Mouse (Mus musculus) stomach, embryonic 14.5 days (tissue): ENCODE data around the gene Abhd14a. TPM values are rescaled to one million over a fixed set of nuclear protein-coding genes. Genes with fewer than 3 reads are reported as not detected.
A peak's percentile ranks its signal among the peaks of the same experiment; 100 is the strongest.

Experiments
- ATAC-seq: fragments of 200-750 bp; cut with Nextera tagmentation; 2 replicates; pipeline ENCODE4 v1.8.0; 2017; ENCODE audit warnings: low read depth, moderate TSS enrichment; ENCODE audit not compliant: insufficient number of reproducible peaks, insufficient read depth, low FRiP score
- H3K27ac ChIP-seq: fragments of 300-500 bp; sonication (generic); 2 replicates; pipeline ENCODE4 v1.5.1; 2014; ENCODE audit warnings: mild to moderate bottlenecking, low read length, moderate library complexity, mixed read lengths
- H3K27me3 ChIP-seq: fragments of 300-500 bp; sonication (generic); 2 replicates; pipeline ENCODE4 v1.6.1; 2014; ENCODE audit warnings: low read length, control low read depth, mixed read lengths; ENCODE audit not compliant: control insufficient read depth, insufficient read depth
- H3K36me3 ChIP-seq: fragments of 300-500 bp; sonication (generic); 2 replicates; pipeline ENCODE4 v1.6.1; 2014; ENCODE audit warnings: mild to moderate bottlenecking, control low read depth, low read length, moderate library complexity, mixed read lengths; ENCODE audit not compliant: control insufficient read depth, insufficient read depth
- H3K4me1 ChIP-seq: fragments of 300-500 bp; sonication (generic); 2 replicates; pipeline ENCODE4 v1.6.1; 2014; ENCODE audit warnings: low read length, control low read depth, mixed read lengths; ENCODE audit not compliant: control insufficient read depth, insufficient read depth
- H3K4me2 ChIP-seq: fragments of 300-500 bp; sonication (generic); replicated peaks from 2 replicates; pipeline ENCODE4 v1.6.1; 2014; ENCODE audit warnings: low read depth, low read length, control low read depth
- H3K4me3 ChIP-seq: fragments of 300-500 bp; sonication (generic); 2 replicates; pipeline ENCODE4 v1.5.1; 2014; ENCODE audit warnings: low read depth, low read length, control low read depth
- H3K9ac ChIP-seq: fragments of 300-500 bp; sonication (generic); replicated peaks from 2 replicates; pipeline ENCODE4 v1.6.1; 2014; ENCODE audit warnings: low read depth, mild to moderate bottlenecking, control low read depth, low read length, moderate library complexity, mixed read lengths
- H3K9me3 ChIP-seq: fragments of 300-500 bp; sonication (generic); 2 replicates; pipeline ENCODE4 v1.6.1; 2016; ENCODE audit warnings: low read depth, low read length, control low read depth; ENCODE audit not compliant: control insufficient read depth
- WGBS: fragments of 180-500 bp; shearing (Covaris S2); extraction: QIAGEN DNeasy Blood & Tissue Kit; methylation state at CpG from one replicate; pipeline ENCODE4 v1.1.7; 2014; 5-methylcytosine and 5-hydroxymethylcytosine counted together
- polyA plus RNA-seq: library from polyadenylated mRNA; unstranded; fragments of >200 nt; fragmentation: Nextera tagmentation; extraction: Ambion mirVana; gene quantifications from 2 replicates; pipeline ENCODE4 v1.2.1, GENCODE M21; 2014

Abhd14a gene
- polyA plus RNA-seq, 1 experiment from 2014 or later, result 57.1 TPM

DNA sequence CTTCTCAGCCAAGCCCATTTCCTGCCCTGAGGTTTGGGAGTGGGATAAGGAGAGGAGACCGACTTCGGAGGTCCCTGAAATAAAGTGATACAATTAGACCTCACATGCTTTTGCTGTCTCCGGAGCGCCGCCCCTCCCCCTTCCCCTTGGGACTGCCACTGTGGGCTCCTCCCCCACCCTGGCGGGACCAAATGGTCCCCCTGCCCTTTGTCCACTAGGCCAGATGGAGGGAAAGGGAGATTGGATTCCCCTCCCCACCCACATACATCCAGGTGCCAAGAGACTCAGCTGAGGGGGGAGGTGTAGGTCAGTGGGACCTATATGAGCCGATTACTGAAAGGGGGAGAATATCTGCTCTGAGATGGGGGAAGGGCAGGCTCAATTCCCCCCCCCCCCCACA lies 5.3 kb upstream of the Abhd14a start:
- H3K4me2 ChIP-seq, result peak overlapping the region; percentile 92
- 0 out of 2 replicates have a peak, but pooled peaks have one; percentile 1 for ATAC-seq
- 5% methylated on average over 7 of the region's 7 CpGs for WGBS
- no peaks in the 10 kb centered on the region for H3K9me3 ChIP-seq
- peaks cover 66% of the 10 kb centered on the region for H3K4me1 ChIP-seq
- H3K27me3 ChIP-seq, result no peaks in the 10 kb centered on the region
- H3K4me3 ChIP-seq, result peak overlapping the region; percentile 76
- no peaks in the 10 kb centered on the region for H3K36me3 ChIP-seq
- H3K9ac ChIP-seq, result no peak overlapping the region
- peak overlapping the region; percentile 80; the same call in 1 of the 2 replicates for H3K27ac ChIP-seq

DNA sequence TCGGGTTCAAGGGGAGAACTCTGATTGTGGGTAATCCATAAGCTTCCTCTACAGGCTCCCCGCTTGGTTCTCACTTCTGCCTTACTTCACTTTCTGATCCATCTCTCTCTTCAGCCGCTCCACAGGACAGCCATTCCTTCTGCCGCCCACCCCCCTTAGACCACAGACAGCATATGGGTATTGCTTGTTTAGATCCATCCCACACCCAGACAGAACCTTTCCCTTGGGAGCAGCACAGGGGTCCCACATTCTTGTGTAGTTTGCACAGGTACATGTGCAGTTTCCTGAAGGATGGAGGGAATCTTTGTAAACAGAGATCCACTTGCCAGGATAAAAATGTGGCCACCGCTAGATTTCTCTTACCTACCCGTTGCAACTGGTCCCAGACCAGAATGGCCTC lies 4.9 kb upstream of the Abhd14a start:
- WGBS, result 32% methylated on average over 6 of the region's 6 CpGs
- no peaks in the 10 kb centered on the region for H3K9me3 ChIP-seq
- peak overlapping the region; percentile 92 for H3K4me2 ChIP-seq
- H3K4me3 ChIP-seq, result no peak overlapping the region
- H3K27ac ChIP-seq, result no peak overlapping the region
- no peaks in the 10 kb centered on the region for H3K27me3 ChIP-seq
- no peak overlapping the region for H3K9ac ChIP-seq
- H3K36me3 ChIP-seq, result no peaks in the 10 kb centered on the region
- H3K4me1 ChIP-seq, result peaks cover 66% of the 10 kb centered on the region
- no peak for ATAC-seq

DNA sequence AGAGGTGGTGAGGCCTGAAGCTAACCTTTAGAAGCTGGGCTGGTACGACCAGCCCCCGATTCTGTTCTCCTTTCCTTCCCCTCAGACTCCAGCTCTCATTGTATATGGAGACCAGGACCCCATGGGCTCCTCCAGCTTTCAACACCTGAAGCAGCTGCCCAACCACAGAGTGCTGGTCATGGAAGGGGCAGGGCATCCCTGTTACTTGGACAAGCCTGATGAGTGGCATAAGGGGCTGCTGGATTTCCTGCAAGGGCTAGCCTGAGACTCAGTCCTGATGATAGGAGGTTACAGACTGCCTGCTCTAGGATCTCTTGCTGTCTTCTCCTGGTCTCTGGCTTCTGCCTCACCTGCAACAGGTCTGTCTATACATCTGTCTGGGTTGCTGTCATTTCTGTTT lies 4.4 kb upstream of the Abhd14a start:
- Histone ChIP-seq H3K27me3 (no peaks in the 10 kb centered on the region), H3K4me2 (no peak overlapping the region), H3K9me3 (no peaks in the 10 kb centered on the region), H3K9ac (no peak overlapping the region), H3K4me1 (peaks cover 62% of the 10 kb centered on the region), H3K4me3 (no peak overlapping the region), H3K27ac (no peak overlapping the region), H3K36me3 (no peaks in the 10 kb centered on the region)
- WGBS, result 70% methylated on average over 2 of the region's 2 CpGs
- ATAC-seq, result no peak

DNA sequence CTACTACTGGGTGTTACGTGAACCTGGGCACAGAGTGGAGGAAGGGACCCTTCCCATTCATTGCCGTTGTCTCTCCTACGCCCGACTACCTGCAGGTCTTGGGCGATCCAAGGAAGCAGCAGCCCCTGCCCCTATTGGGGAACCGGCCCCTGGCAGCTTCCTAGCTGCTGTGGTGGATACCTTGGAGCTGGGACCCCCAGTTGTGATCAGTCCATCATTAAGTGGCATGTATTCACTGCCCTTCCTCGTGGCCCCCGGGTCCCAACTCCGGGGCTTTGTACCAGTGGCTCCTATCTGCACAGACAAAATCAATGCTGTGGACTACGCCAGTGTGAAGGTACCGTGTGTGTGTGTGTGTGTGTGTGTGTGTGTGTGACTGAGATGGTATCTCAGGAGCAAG lies 3.8 kb upstream of the Abhd14a start:
- peak overlapping the region; percentile 6; the same call in 1 of the 2 replicates for H3K27ac ChIP-seq

DNA sequence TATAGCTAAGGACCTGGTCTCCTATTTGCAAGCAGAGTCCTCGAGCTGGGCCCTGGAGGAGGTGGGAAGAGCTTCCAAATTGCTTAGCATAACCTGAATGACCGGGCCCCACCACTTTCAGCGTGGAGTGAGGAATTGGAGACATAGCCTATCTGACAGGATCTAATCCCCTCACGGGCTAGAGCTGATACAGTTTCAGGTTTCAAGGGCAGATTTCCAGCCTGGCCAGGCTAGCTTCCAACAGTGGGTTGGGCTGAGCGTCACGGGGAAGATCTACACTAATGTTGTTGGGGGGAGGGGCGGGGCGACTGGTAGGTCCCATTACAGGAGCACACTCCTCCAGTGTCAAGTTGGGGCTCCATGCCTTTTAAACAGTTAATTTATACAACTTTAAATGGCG lies 3.2 kb upstream of the Abhd14a start:
- Histone ChIP-seq H3K4me3 (no peak overlapping the region), H3K9ac (no peak overlapping the region), H3K36me3 (no peaks in the 10 kb centered on the region), H3K27ac (peak overlapping the region; percentile 56), H3K9me3 (no peaks in the 10 kb centered on the region), H3K4me1 (peaks cover 51% of the 10 kb centered on the region), H3K27me3 (no peaks in the 10 kb centered on the region), H3K4me2 (peak overlapping the region; percentile 19)
- ATAC-seq, result no peak
- 4% methylated on average over 9 of the region's 9 CpGs for WGBS

More for the DNA sequence above, 3.8 kb upstream of the Abhd14a start:
- Histone ChIP-seq H3K9me3 (no peaks in the 10 kb centered on the region), H3K27me3 (no peaks in the 10 kb centered on the region), H3K4me1 (peaks cover 56% of the 10 kb centered on the region), H3K4me3 (no peak overlapping the region), H3K36me3 (no peaks in the 10 kb centered on the region), H3K9ac (no peak overlapping the region), H3K4me2 (no peak overlapping the region)
- WGBS, result 58% methylated on average over 11 of the region's 11 CpGs
- no peak for ATAC-seq

DNA sequence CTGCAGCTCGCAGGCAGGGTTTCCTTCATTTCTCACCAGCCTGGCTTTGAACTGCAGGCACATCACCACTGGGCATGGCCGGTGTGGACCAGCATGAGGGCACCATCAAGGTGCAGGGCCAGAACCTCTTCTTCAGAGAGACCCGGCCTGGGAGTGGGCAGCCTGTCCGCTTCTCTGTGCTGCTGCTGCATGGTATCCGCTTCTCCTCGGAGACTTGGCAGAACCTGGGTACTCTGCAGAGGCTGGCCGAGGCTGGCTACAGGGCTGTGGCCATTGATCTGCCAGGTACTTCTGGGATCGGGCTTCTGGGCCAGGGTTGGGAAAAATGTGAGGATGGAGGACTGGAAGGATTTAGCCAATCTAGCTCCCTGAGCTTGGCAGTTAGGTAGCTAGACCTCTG lies 2.5 kb upstream of the Abhd14a start:
- H3K9me3 ChIP-seq, result no peaks in the 10 kb centered on the region
- H3K4me2 ChIP-seq, result peak overlapping the region; percentile 19; the same call in 1 of the 2 replicates
- no peak overlapping the region for H3K4me3 ChIP-seq
- H3K9ac ChIP-seq, result no peak overlapping the region
- no peaks in the 10 kb centered on the region for H3K36me3 ChIP-seq
- H3K27me3 ChIP-seq, result no peaks in the 10 kb centered on the region
- peak overlapping the region; percentile 56; the same call in 1 of the 2 replicates for H3K27ac ChIP-seq
- 83% methylated on average over 8 of the region's 8 CpGs for WGBS
- ATAC-seq, result no peak
- peaks cover 49% of the 10 kb centered on the region for H3K4me1 ChIP-seq

DNA sequence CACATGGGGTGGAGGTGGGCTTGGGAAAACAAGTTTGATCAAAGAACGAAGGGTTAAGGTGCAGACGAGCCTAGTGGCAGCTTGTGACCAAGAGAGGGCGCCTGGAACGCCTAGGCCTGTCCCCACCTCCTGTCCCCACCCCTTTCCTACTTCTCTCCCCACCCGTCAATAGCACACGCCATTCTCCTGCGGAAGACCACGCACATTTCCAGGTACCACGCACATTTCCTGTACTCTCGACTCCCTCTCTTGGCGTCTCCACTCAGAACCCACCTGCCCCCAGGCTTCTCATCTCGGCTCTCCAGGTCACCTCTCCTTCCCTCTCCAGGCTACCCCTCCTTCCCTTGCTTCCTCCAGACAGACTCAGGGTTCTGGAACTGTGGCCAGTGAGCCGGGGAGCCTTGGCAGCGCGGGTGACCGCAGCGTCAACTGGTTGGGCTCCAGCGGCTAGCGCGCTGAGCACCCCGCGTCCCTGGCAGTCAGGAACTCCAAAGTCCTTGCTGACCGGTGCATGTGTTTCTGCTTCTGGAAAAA lies 1.1 kb upstream of the Abhd14a start:
- WGBS, result under 1% methylated on average over 23 of the region's 23 CpGs
- Histone ChIP-seq H3K9me3 (no peaks in the 10 kb centered on the region), H3K4me2 (peak overlapping the region; percentile 86), H3K4me1 (peaks cover 49% of the 10 kb centered on the region), H3K27me3 (no peaks in the 10 kb centered on the region), H3K27ac (peak overlapping the region; percentile 66; the same call in 1 of the 2 replicates), H3K36me3 (no peaks in the 10 kb centered on the region), H3K4me3 (peak overlapping the region; percentile 44), H3K9ac (peak overlapping the region; percentile 36; the same call in 1 of the 2 replicates)
- 0 out of 2 replicates have a peak, but pooled peaks have one; percentile 35 for ATAC-seq

DNA sequence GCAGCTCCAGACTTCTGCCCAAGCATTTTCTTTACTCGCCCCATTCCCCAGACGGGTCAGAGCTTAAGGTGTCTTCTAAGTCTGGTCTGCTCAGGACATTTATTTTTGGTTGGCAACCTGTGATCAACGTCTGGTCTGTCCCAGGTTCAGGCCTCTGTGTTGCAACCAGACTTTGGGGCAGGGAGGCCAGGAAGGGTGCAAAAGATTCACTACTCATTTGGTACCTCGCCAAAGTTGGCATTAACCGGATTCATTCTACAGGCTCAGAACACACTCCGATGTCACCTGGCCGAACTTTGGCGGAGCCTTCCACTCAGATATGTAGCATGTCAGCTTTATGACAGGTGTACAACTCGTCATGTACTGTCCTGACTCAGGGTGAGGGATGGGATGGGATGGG lies 473 bp upstream of the Abhd14a start:
- H3K4me1 ChIP-seq, result peaks cover 46% of the 10 kb centered on the region
- WGBS, result 39% methylated on average over 9 of the region's 9 CpGs
- H3K27me3 ChIP-seq, result no peaks in the 10 kb centered on the region
- no peaks in the 10 kb centered on the region for H3K36me3 ChIP-seq
- H3K9ac ChIP-seq, result 0 out of 2 replicates have a peak overlapping the region, but pooled peaks have one; percentile 36
- peak overlapping the region; percentile 44 for H3K4me3 ChIP-seq
- peak overlapping the region; percentile 86 for H3K4me2 ChIP-seq
- ATAC-seq, result peak; percentile 7; the same call in 1 of the 2 replicates
- peak overlapping the region; percentile 66; the same call in 1 of the 2 replicates for H3K27ac ChIP-seq
- no peaks in the 10 kb centered on the region for H3K9me3 ChIP-seq

DNA sequence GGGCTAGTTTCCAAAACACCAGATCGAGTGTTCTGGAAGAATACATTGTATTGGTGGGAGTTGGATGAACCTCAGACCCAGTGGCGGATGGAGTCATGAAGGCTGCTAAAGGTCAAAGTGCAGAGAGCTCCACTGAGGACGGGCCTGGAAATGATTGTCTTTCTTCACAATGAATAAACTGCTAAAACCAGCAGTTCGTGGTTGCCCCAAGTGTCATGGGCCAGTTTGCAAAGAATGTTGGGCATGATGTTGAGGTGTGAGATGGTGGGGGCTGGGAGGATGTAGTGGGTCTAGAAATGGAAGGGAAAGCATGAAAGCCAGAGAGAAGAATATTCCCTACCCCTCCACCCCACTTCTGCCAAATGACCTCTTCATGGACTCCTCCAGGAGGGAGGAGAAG lies 2.6 kb downstream of the Abhd14a start:
- Histone ChIP-seq H3K36me3 (no peaks in the 10 kb centered on the region), H3K27me3 (no peaks in the 10 kb centered on the region), H3K9me3 (no peaks in the 10 kb centered on the region), H3K4me2 (no peak overlapping the region), H3K4me3 (no peak overlapping the region), H3K27ac (no peak overlapping the region), H3K9ac (no peak overlapping the region), H3K4me1 (peaks cover 25% of the 10 kb centered on the region)
- WGBS, result 76% methylated on average over 4 of the region's 4 CpGs
- ATAC-seq, result no peak
